18 mouse cellular contexts compared by ENCODE assay signal in the genomic region with DNA sequence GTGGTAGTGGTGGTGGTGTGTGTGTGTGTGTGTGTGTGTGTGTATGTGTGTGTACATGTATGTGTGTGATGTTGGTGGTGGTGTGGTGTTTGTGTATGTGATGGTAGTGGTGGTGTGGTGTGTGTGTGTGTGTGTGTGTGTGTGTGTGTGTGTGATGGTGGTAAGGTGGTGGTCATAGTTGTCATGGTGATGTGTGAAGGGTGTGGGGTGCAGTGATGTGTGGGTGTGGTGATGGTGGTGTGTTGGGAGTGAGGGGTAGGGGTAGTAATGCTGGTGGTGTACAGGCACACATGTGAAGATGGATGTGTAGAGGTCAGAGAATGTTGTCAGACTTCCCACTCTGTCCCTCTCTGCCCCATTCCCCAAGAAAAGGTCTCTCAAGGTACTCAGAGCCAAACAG.
A peak's percentile ranks its signal among the peaks of the same experiment; 100 is the strongest.
DNase-seq lines count a peak whose midpoint lies in the region; ATAC-seq and TF ChIP-seq lines count a peak whose summit lies in the region.
"Had no signal": no experiment of that assay in that cellular context is flagged by ENCODE, and none has a peak within 500 bp of the region (broad histone marks: within the 10 kb centered on the region; RNA-seq: fewer than 3 reads in every experiment).

No protein-coding gene starts in this region.

- H3K4me2 ChIP-seq in heart, embryonic 11.5 days, result no peak overlapping the region
- H3K4me2 ChIP-seq in heart, postnatal 0 days (ENCODE audit: low read depth, low read length), result no peak overlapping the region
- no peak overlapping the region for H3K4me2 ChIP-seq in heart, embryonic 12.5 days
- no peak overlapping the region for H3K4me2 ChIP-seq in midbrain, embryonic 16.5 days (ENCODE audit: low read length)
- H3K4me2 ChIP-seq in midbrain, postnatal 0 days (ENCODE audit: low read depth, low read length, poor library complexity, severe bottlenecking), result no peak overlapping the region
- H3K4me2 ChIP-seq: hindbrain, embryonic 14.5 days had no signal

- no peak for DNase-seq in heart, postnatal 36 days
- DNase-seq in heart, postnatal 0 days (ENCODE audit: low spot score), result no peak
- no peak for DNase-seq in midbrain, postnatal 0 days (ENCODE audit: low spot score)
- DNase-seq: adrenal gland, postnatal 14 days; cerebellum, adult 11-12 months; cerebellum, adult 9-10 months; cerebellum, postnatal 25 days; gastrocnemius, postnatal 36 days; heart, postnatal 10 days had no signal

- H3K4me1 ChIP-seq in heart, embryonic 11.5 days (ENCODE audit: control insufficient read depth, insufficient read depth, low read length), result no peaks in the 10 kb centered on the region
- peaks cover 9% of the 10 kb centered on the region; the same call in 1 of the 2 replicates for H3K4me1 ChIP-seq in heart, postnatal 0 days (ENCODE audit: control insufficient read depth, insufficient read depth)
- H3K4me1 ChIP-seq in heart, embryonic 12.5 days (replicated peaks), result peaks cover 14% of the 10 kb centered on the region
- H3K4me1 ChIP-seq in midbrain, embryonic 16.5 days (ENCODE audit: control insufficient read depth, insufficient read depth, low read length), result no peaks in the 10 kb centered on the region
- no peaks in the 10 kb centered on the region for H3K4me1 ChIP-seq in midbrain, postnatal 0 days (ENCODE audit: insufficient read depth, low read length)

- TF ChIP-seq EP300 in heart, postnatal 0 days (IDR thresholded peaks at IDR 0.05; ENCODE audit: low read depth), result no peak

- intact Hi-C loops in heart, postnatal 36 days (cut with DNase I), result no loop called here

- no peaks in the 10 kb centered on the region for H3K9me3 ChIP-seq in heart, embryonic 11.5 days (replicated peaks; ENCODE audit: control insufficient read depth, low read length)
- no peaks in the 10 kb centered on the region for H3K9me3 ChIP-seq in heart, postnatal 0 days (replicated peaks; ENCODE audit: control insufficient read depth, low read length)
- H3K9me3 ChIP-seq in heart, embryonic 12.5 days (replicated peaks), result no peaks in the 10 kb centered on the region
- H3K9me3 ChIP-seq in midbrain, embryonic 16.5 days (replicated peaks; ENCODE audit: control insufficient read depth, low read length, poor library complexity, severe bottlenecking), result no peaks in the 10 kb centered on the region
- H3K9me3 ChIP-seq in midbrain, postnatal 0 days (ENCODE audit: low read length), result no peaks in the 10 kb centered on the region

- H3K9ac ChIP-seq in heart, embryonic 11.5 days (ENCODE audit: low read depth, low read length), result no peak overlapping the region
- H3K9ac ChIP-seq in heart, postnatal 0 days (replicated peaks; ENCODE audit: low read depth, low read length), result no peak overlapping the region
- H3K9ac ChIP-seq in heart, embryonic 12.5 days, result no peak overlapping the region
- H3K9ac ChIP-seq in midbrain, embryonic 16.5 days (ENCODE audit: low read depth, low read length), result no peak overlapping the region
- no peak overlapping the region for H3K9ac ChIP-seq in midbrain, postnatal 0 days (replicated peaks; ENCODE audit: low read length, poor library complexity, severe bottlenecking)
- H3K9ac ChIP-seq: hindbrain, embryonic 14.5 days had no signal

- no peaks in the 10 kb centered on the region for H3K36me3 ChIP-seq in heart, embryonic 11.5 days (ENCODE audit: control insufficient read depth, insufficient read depth, low read length)
- H3K36me3 ChIP-seq in heart, postnatal 0 days (replicated peaks; ENCODE audit: control insufficient read depth, insufficient read depth, low read length), result peaks cover 27% of the 10 kb centered on the region
- peaks cover 44% of the 10 kb centered on the region for H3K36me3 ChIP-seq in heart, embryonic 12.5 days
- H3K36me3 ChIP-seq in midbrain, embryonic 16.5 days (ENCODE audit: control insufficient read depth, insufficient read depth, low read length), result no peaks in the 10 kb centered on the region
- no peaks in the 10 kb centered on the region for H3K36me3 ChIP-seq in midbrain, postnatal 0 days (ENCODE audit: insufficient read depth, low read length)

- H3K27ac ChIP-seq in heart, embryonic 11.5 days (ENCODE audit: low read depth, low read length), result 0 out of 2 replicates have a peak overlapping the region, but pooled peaks have one; percentile 10
- H3K27ac ChIP-seq in heart, postnatal 0 days (ENCODE audit: low read depth), result peak overlapping the region; percentile 52
- no peak overlapping the region for H3K27ac ChIP-seq in heart, embryonic 12.5 days (ENCODE audit: poor library complexity, severe bottlenecking)
- H3K27ac ChIP-seq in midbrain, embryonic 16.5 days (ENCODE audit: low read length), result no peak overlapping the region
- H3K27ac ChIP-seq in midbrain, postnatal 0 days (ENCODE audit: low read depth, low read length), result no peak overlapping the region
- H3K27ac ChIP-seq: hindbrain, embryonic 14.5 days had no signal

- no peaks in the 10 kb centered on the region for H3K27me3 ChIP-seq in heart, embryonic 11.5 days (ENCODE audit: control insufficient read depth, insufficient read depth, low read length)
- H3K27me3 ChIP-seq in heart, postnatal 0 days (ENCODE audit: control insufficient read depth, insufficient read depth, low read length), result no peaks in the 10 kb centered on the region
- H3K27me3 ChIP-seq in heart, embryonic 12.5 days (replicated peaks), result no peaks in the 10 kb centered on the region
- no peaks in the 10 kb centered on the region for H3K27me3 ChIP-seq in midbrain, embryonic 16.5 days (ENCODE audit: control insufficient read depth, insufficient read depth, low read depth, low read length)
- no peaks in the 10 kb centered on the region for H3K27me3 ChIP-seq in midbrain, postnatal 0 days (ENCODE audit: insufficient read depth, low read length)
- H3K27me3 ChIP-seq: CH12.LX, Patski had no signal

- no peak for TF ChIP-seq CTCF in heart, postnatal 0 days (IDR thresholded peaks at IDR 0.05; ENCODE audit: low read depth)
- TF ChIP-seq CTCF in midbrain, postnatal 0 days (IDR thresholded peaks at IDR 0.05), result no peak

- no peak for ATAC-seq in heart, embryonic 11.5 days (replicated peaks; ENCODE audit: insufficient number of reproducible peaks, low FRiP score, low TSS enrichment)
- ATAC-seq in heart, postnatal 0 days (ENCODE audit: insufficient read depth, low read depth), result 0 out of 2 replicates have a peak, but pooled peaks have one; percentile 10
- ATAC-seq in heart, embryonic 12.5 days (ENCODE audit: insufficient number of reproducible peaks, low FRiP score), result no peak; the same call in 1 of the 2 replicates
- ATAC-seq in midbrain, embryonic 16.5 days, result 0 out of 2 replicates have a peak, but pooled peaks have one; percentile 39
- no peak for ATAC-seq in midbrain, postnatal 0 days (ENCODE audit: low FRiP score)
- ATAC-seq: activated CD4-positive, CD25-positive, alpha-beta regulatory T cell, adult 4 months; forebrain, embryonic 14.5 days; intestine, embryonic 16.5 days; Patski had no signal

- H3K4me3 ChIP-seq in heart, embryonic 11.5 days (ENCODE audit: low read depth, low read length), result no peak overlapping the region
- H3K4me3 ChIP-seq in heart, postnatal 0 days (ENCODE audit: low read depth, low read length), result no peak overlapping the region
- H3K4me3 ChIP-seq in heart, embryonic 12.5 days, result no peak overlapping the region
- no peak overlapping the region for H3K4me3 ChIP-seq in midbrain, embryonic 16.5 days (ENCODE audit: low read depth, low read length)
- H3K4me3 ChIP-seq in midbrain, postnatal 0 days (ENCODE audit: low read depth, low read length), result no peak overlapping the region

Comparison
In these comparisons a context has a peak if more than half of its experiments do, and no peak if none do; other contexts are left out.
1. ATAC-seq: peak in heart, postnatal 0 days (single experiment) and midbrain, embryonic 16.5 days (single experiment); none in heart, embryonic 11.5 days (single experiment), heart, embryonic 12.5 days (single experiment) and midbrain, postnatal 0 days (single experiment).
2. H3K27ac ChIP-seq: peak in heart, embryonic 11.5 days (single experiment) and heart, postnatal 0 days (single experiment); none in heart, embryonic 12.5 days (single experiment), midbrain, embryonic 16.5 days (single experiment) and midbrain, postnatal 0 days (single experiment).